Mouse (Mus musculus) neural tube, embryonic 13.5 days (tissue): Measurements from ENCODE around the gene Ptchd4. TPM values are rescaled to one million over a fixed set of nuclear protein-coding genes. Genes with fewer than 3 reads are reported as not detected.
A peak's percentile ranks its signal among the peaks of the same experiment; 100 is the strongest.

Experiments
- ATAC-seq: fragments of 200-750 bp; cut with Nextera tagmentation; 2 replicates; pipeline ENCODE4 v1.8.0; 2017; ENCODE audit warnings: low read depth, mild to moderate bottlenecking, moderate TSS enrichment, moderate library complexity
- H3K27ac ChIP-seq: fragments of 300-500 bp; sonication (generic); replicated peaks from 2 replicates; pipeline ENCODE4 v1.5.1; 2015; ENCODE audit warnings: moderate library complexity, mild to moderate bottlenecking, inconsistent platforms
- H3K27me3 ChIP-seq: fragments of 300-500 bp; sonication (generic); 2 replicates; pipeline ENCODE4 v1.6.1; 2015; ENCODE audit warnings: mild to moderate bottlenecking, inconsistent platforms
- H3K36me3 ChIP-seq: fragments of 300-500 bp; sonication (generic); 2 replicates; pipeline ENCODE4 v1.6.1; 2015; ENCODE audit warnings: mild to moderate bottlenecking, inconsistent platforms
- H3K4me1 ChIP-seq: fragments of 300-500 bp; sonication (generic); replicated peaks from 2 replicates; pipeline ENCODE4 v1.6.1; 2015; ENCODE audit warnings: inconsistent platforms
- H3K4me2 ChIP-seq: fragments of 300-500 bp; sonication (generic); 2 replicates; pipeline ENCODE4 v1.6.1; 2015; ENCODE audit warnings: inconsistent platforms, mild to moderate bottlenecking, moderate library complexity
- H3K4me3 ChIP-seq: fragments of 300-500 bp; sonication (generic); 2 replicates; pipeline ENCODE4 v1.5.1; 2015; ENCODE audit warnings: mild to moderate bottlenecking, inconsistent platforms
- H3K9ac ChIP-seq: fragments of 300-500 bp; sonication (generic); 2 replicates; pipeline ENCODE4 v1.6.1; 2015; ENCODE audit warnings: moderate library complexity, mild to moderate bottlenecking, inconsistent platforms
- H3K9me3 ChIP-seq: fragments of 300-500 bp; sonication (generic); 2 replicates; pipeline ENCODE4 v1.6.1; 2016; ENCODE audit warnings: inconsistent platforms
- WGBS: fragments of 180-500 bp; shearing (Covaris S2); methylation state at CpG from one replicate; pipeline ENCODE4 v1.1.7; 2015; 5-methylcytosine and 5-hydroxymethylcytosine counted together
- polyA plus RNA-seq: library from polyadenylated mRNA; unstranded; fragments of >200 nt; fragmentation: Nextera tagmentation; extraction: Ambion mirVana; gene quantifications from 2 replicates; pipeline ENCODE4 v1.2.1, GENCODE M21; 2015

The Ptchd4 gene
- polyA plus RNA-seq, 1 experiment from 2014 or later = 8.7 TPM

DNA sequence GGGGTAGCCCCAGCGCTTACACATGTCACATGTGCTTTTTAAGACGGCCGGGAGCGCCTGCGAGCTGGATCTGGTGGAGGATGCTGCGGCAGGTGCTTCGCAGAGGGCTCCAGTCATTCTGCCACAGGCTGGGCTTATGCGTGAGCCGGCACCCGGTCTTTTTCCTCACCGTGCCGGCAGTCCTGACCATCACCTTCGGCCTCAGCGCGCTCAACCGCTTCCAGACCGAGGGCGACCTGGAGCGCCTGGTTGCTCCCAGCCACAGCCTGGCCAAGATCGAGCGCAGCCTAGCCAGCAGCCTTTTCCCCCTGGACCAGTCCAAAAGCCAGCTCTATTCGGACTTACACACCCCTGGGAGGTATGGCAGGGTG, 850 bp downstream of the Ptchd4 start:
- Histone ChIP-seq H3K4me3 (peak overlapping the region; percentile 58), H3K27me3 (0 out of 2 replicates have a peak, but pooled peaks cover 3% of the 10 kb centered on the region), H3K9ac (peak overlapping the region; percentile 68), H3K27ac (peak overlapping the region; percentile 79), H3K4me1 (peaks cover 11% of the 10 kb centered on the region; the same call in 1 of the 2 replicates), H3K9me3 (no peaks in the 10 kb centered on the region), H3K4me2 (peak overlapping the region; percentile 77), H3K36me3 (no peaks in the 10 kb centered on the region)
- 0% methylated on average over 22 of the region's 22 CpGs for WGBS
- ATAC-seq = peak; percentile 91

DNA sequence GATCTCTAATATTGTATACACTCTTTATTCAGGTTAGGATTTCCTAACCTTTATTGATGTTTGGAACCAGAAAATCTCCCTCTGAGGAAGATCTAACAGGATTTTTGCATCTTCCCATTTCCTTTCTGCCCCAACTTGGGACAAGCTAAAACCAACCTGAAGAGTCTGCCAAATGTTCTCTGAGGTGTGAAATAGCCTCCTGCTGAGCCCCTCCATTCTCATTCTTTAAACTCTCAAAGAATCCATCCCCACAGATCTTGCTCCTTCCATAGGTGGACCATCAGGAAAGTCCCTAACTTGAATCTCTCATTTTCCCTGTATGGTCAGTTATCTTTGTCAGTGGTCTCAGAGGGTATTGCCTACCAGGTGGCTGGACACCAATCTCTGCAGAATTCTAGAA, 20.0 kb downstream of the Ptchd4 start:
- Histone ChIP-seq H3K9ac (no peak overlapping the region), H3K4me2 (no peak overlapping the region), H3K36me3 (no peaks in the 10 kb centered on the region), H3K27me3 (no peaks in the 10 kb centered on the region), H3K27ac (no peak overlapping the region), H3K4me3 (no peak overlapping the region), H3K4me1 (no peaks in the 10 kb centered on the region), H3K9me3 (no peaks in the 10 kb centered on the region)
- no peak for ATAC-seq

DNA sequence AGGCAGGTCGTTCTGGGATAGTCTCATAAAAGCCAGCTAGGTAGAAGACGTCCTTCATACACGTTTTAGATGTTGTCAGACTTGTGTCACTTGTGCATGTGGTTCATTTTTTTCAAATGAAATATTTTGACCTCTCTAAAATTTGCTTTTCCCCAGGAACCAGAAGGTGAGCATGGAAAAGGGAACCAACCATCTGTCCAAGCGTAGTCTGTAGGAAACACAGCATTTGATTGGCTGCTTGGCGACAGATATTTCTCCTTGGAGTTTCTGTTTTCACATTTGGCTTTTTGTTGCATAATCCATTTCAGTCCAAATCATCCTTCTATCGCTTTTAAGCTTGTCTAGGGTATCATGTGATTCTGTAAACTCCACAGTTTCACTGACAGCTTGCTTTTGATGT, 20.8 kb downstream of the Ptchd4 start:
- ATAC-seq = no peak
- 86% methylated on average over 6 of the region's 6 CpGs for WGBS
- no peaks in the 10 kb centered on the region for H3K9me3 ChIP-seq

DNA sequence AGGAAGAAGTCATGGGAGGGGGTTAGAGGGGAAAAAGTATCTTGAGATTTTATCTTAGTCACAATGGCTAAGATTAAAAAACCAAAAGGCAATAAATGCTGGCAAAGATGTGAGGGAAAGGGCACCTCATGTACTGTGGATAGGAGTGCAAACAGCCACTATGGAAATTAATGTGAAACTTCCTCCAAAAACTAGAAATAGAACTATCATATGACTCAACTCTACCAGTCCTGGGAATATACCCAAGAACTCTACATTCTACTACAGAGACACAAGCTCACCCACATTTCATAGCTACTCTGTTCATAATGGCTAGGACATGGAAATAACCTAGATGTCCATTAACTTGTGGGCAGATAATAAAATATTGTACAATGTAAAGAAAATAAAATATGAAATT, 30.3 kb downstream of the Ptchd4 start:
- Histone ChIP-seq H3K36me3 (no peaks in the 10 kb centered on the region), H3K27me3 (no peaks in the 10 kb centered on the region), H3K4me1 (no peaks in the 10 kb centered on the region), H3K4me3 (no peak overlapping the region), H3K27ac (no peak overlapping the region), H3K9ac (no peak overlapping the region), H3K4me2 (no peak overlapping the region), H3K9me3 (no peaks in the 10 kb centered on the region)
- ATAC-seq = no peak

More for the DNA sequence above, 20.8 kb downstream of the Ptchd4 start:
- Histone ChIP-seq H3K27me3 (no peaks in the 10 kb centered on the region), H3K9ac (no peak overlapping the region), H3K36me3 (no peaks in the 10 kb centered on the region), H3K4me3 (no peak overlapping the region), H3K4me1 (no peaks in the 10 kb centered on the region), H3K4me2 (no peak overlapping the region), H3K27ac (no peak overlapping the region)

DNA sequence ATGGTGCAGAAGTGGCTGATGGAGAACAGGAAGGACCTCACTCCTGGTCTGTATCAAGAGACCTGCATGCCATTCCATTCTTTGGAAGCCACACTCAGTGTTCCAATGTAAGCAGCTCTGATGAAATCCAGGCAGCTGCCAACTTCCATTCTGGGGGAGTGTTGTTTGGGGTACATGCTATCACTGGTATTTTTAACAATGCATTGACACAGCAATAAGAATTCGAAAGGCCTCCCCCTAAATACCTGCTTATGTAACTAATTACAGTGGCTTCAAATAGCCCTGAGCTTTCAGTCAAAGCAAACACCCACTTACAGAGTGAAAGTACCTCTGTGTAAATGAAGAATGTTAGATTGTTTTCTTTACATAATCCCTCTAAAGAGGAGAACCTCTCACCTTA, 42.7 kb downstream of the Ptchd4 start:
- H3K9me3 ChIP-seq = no peaks in the 10 kb centered on the region
- ATAC-seq = no peak
- H3K4me2 ChIP-seq = no peak overlapping the region
- no peak overlapping the region for H3K9ac ChIP-seq
- no peak overlapping the region for H3K4me3 ChIP-seq
- no peaks in the 10 kb centered on the region for H3K36me3 ChIP-seq
- H3K27me3 ChIP-seq = no peaks in the 10 kb centered on the region
- WGBS = 75% methylated on average over 1 of the region's 1 CpGs
- no peak overlapping the region for H3K27ac ChIP-seq
- no peaks in the 10 kb centered on the region for H3K4me1 ChIP-seq

DNA sequence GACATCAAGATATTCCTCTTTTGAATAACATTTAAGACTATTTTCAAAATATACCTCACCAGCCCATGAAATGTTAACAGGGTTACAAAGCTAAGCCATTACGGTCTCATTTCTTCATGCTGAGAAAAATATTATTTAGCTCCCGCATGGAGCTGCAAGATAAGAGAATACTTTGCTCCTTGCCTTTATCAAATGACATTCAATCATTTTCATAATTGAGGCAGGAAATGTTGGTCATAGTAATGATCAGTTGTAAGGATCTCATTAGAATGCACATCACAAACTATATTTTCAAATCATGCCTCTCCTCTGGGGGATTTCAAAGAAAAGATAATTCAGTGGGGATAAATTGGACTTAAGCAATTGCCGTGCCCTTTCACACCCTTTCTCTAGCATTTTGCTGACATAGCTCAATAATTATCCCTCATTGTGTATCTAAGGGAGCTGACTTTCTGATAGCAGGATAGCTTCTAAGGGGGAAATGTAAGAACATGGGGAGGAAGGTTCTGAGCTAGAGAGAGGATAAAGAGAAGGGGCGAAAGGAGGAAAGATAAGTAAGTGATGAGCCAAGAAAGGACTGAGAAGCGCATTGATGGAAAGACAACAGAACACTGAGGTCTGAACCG, 47.5 kb downstream of the Ptchd4 start:
- H3K9me3 ChIP-seq = no peaks in the 10 kb centered on the region
- WGBS = 80% methylated on average over 6 of the region's 6 CpGs
- H3K27ac ChIP-seq = no peak overlapping the region
- H3K4me2 ChIP-seq = no peak overlapping the region
- no peaks in the 10 kb centered on the region for H3K36me3 ChIP-seq
- no peak overlapping the region for H3K9ac ChIP-seq
- no peaks in the 10 kb centered on the region for H3K27me3 ChIP-seq
- no peaks in the 10 kb centered on the region for H3K4me1 ChIP-seq
- no peak overlapping the region for H3K4me3 ChIP-seq
- ATAC-seq = no peak

DNA sequence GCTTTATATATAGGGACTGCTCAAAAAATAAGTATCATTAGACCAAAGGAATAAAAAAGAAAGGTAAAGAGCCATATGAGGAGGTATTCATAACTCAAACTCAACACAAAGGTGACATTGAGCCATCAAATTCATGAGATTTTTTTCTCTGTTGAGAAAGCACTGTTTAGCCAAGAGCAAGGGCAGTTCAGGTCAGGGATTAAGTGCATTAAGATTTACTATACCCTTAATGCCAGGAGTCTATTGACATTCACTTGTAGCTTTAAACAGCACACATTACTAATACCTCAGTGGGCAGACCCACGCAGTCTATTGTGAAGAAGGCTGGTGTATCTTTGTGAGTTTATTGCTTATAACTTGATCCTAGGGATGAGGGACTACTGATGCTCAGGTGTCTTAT, 49.0 kb downstream of the Ptchd4 start:
- Histone ChIP-seq H3K4me2 (no peak overlapping the region), H3K27me3 (no peaks in the 10 kb centered on the region), H3K4me1 (no peaks in the 10 kb centered on the region), H3K9ac (no peak overlapping the region), H3K27ac (no peak overlapping the region), H3K4me3 (no peak overlapping the region), H3K9me3 (no peaks in the 10 kb centered on the region), H3K36me3 (no peaks in the 10 kb centered on the region)
- no peak for ATAC-seq
- 57% methylated on average over 1 of the region's 1 CpGs for WGBS

DNA sequence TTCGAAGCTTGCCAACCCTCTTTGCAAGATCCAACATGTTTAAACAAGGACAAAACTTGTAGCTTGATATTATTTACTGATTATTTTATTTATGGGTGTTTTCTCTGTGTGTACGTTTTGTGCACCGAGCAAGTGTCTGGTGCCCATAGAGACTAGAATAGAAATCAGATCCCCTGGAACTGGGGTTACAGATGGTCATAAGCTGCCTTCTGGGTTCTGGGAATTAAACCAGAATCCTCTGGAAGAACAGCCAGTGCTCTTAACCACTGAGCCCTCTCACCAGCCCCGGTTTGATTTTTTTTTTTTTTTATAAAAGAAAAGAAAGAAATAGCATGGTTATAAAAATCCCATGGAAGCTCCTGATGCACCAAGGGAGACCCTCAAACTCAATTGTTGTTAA, 59.1 kb downstream of the Ptchd4 start:
- no peaks in the 10 kb centered on the region for H3K36me3 ChIP-seq
- no peak for ATAC-seq
- no peak overlapping the region for H3K4me2 ChIP-seq
- no peak overlapping the region for H3K4me3 ChIP-seq
- no peaks in the 10 kb centered on the region for H3K4me1 ChIP-seq
- whole genome bisulfite sequencing = 93% methylated on average over 4 of the region's 4 CpGs
- H3K27me3 ChIP-seq = no peaks in the 10 kb centered on the region
- no peaks in the 10 kb centered on the region for H3K9me3 ChIP-seq
- H3K27ac ChIP-seq = no peak overlapping the region
- no peak overlapping the region for H3K9ac ChIP-seq

DNA sequence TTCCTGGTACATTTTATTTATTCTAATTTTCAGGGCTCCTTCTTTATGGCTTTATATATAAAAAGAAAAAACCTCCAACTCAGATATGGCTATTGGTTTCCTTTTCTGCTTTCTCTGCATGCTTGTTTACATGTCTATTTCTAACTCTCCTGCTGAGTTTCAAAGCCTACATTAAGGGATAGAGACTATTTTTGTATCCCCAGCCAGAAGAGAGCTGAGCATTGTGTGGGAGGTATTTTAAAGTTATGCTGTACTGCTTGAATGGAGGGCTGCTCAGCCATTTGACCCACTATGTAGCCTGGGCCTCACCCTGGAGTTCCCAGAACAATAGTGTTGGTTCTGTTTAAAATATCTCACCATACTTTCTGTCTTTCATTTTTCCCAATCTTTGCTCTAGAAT, 77.3 kb downstream of the Ptchd4 start:
- Histone ChIP-seq H3K4me3 (no peak overlapping the region), H3K9me3 (no peaks in the 10 kb centered on the region), H3K4me2 (no peak overlapping the region), H3K36me3 (no peaks in the 10 kb centered on the region), H3K27me3 (no peaks in the 10 kb centered on the region), H3K9ac (no peak overlapping the region), H3K27ac (no peak overlapping the region), H3K4me1 (no peaks in the 10 kb centered on the region)
- no peak for ATAC-seq

DNA sequence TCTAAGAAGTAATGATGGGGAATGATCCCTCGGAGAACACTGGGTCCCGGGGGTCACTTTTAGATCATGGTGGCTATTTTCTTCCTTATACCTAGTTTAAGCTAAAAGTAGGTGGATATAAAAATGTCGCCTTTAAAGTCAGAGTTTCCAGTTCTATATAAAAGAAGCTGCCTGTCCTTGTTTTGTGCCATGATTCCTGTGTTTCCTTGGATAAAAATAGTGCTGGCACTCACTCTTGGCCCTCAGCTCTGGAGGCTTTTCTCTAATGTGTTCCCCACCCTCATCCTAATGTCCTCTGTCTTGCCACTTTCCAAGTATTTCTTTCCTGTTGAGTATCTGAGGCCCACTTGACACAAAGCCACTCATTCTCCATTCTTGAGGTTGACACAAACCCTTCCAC, 79.6 kb downstream of the Ptchd4 start:
- Histone ChIP-seq H3K27ac (no peak overlapping the region), H3K4me2 (no peak overlapping the region), H3K9me3 (no peaks in the 10 kb centered on the region), H3K9ac (no peak overlapping the region), H3K4me1 (no peaks in the 10 kb centered on the region), H3K27me3 (no peaks in the 10 kb centered on the region), H3K36me3 (no peaks in the 10 kb centered on the region), H3K4me3 (no peak overlapping the region)
- WGBS = 90% methylated on average over 3 of the region's 3 CpGs
- no peak for ATAC-seq

DNA sequence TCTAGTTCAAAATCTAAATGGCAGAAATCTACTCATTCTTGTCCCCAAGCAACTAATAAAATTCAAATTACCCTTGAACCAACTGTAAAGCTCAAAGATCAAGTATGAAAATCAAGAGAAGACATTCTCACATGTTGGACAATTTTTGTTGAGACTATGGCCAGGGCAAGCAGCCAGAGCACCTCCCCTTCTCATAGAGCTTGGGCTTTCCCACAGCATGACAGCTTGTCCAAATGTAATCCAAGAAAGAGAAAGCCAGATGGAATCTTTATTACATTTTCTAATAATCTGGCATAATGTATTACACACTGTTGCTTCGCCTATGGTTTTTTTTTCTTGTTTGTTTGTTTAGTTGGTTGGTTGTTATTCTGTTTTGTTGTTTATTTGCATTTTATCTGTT, 102.7 kb downstream of the Ptchd4 start:
- Histone ChIP-seq H3K36me3 (no peaks in the 10 kb centered on the region), H3K9me3 (no peaks in the 10 kb centered on the region), H3K4me2 (no peak overlapping the region), H3K4me3 (no peak overlapping the region), H3K27ac (no peak overlapping the region), H3K4me1 (no peaks in the 10 kb centered on the region), H3K9ac (no peak overlapping the region), H3K27me3 (no peaks in the 10 kb centered on the region)
- 90% methylated on average over 1 of the region's 1 CpGs for WGBS
- ATAC-seq = no peak

DNA sequence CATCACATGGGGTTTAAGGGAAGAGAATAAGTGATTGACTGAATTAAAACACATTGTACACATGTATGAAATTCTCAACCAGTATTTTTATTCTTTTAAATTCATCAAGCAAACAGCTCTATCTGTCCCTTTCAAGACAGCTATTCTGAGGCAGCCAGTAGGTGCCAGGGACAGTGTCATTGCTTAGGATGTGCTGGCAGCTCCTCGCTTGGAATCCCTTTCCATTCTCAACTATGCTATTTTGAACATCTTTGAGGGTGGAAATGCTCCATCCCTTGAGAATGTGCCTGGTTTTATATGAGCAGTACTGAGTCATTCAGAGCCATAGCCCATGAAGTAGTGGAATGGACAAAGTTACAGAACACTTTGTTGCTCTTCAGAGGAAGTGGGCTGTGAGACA, 112.2 kb downstream of the Ptchd4 start:
- H3K9me3 ChIP-seq = no peaks in the 10 kb centered on the region
- H3K4me2 ChIP-seq = no peak overlapping the region
- ATAC-seq = no peak
- H3K27ac ChIP-seq = no peak overlapping the region
- no peak overlapping the region for H3K4me3 ChIP-seq
- WGBS = 92% methylated on average over 1 of the region's 1 CpGs
- no peaks in the 10 kb centered on the region for H3K4me1 ChIP-seq
- H3K27me3 ChIP-seq = no peaks in the 10 kb centered on the region
- H3K36me3 ChIP-seq = no peaks in the 10 kb centered on the region
- no peak overlapping the region for H3K9ac ChIP-seq

DNA sequence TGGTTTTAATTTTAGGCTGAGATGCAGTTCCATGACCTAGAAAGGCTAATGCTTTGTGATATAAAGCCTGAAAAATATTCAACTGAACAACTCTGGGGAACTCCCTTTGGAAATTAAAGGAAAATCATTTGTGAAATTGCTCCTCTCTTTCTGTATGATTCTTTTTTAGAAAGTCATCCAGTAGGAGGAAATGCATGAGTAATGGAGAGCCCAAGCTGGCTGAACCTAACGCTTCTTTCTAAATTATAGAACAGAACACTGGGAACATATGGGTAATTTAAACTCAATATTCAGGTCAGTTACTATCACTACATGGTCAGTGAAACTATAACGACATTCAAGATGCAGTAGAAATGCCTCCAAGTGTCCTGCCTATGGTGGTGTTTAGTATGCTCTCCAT, 114.6 kb downstream of the Ptchd4 start:
- Histone ChIP-seq H3K9ac (no peak overlapping the region), H3K9me3 (no peaks in the 10 kb centered on the region), H3K27me3 (no peaks in the 10 kb centered on the region), H3K4me2 (no peak overlapping the region), H3K27ac (no peak overlapping the region), H3K4me1 (no peaks in the 10 kb centered on the region), H3K36me3 (no peaks in the 10 kb centered on the region), H3K4me3 (no peak overlapping the region)
- 84% methylated on average over 2 of the region's 2 CpGs for WGBS
- ATAC-seq = no peak
